Mouse (Mus musculus): ENCODE measurements around the gene Gm20388. TPM values are rescaled to one million over a fixed set of nuclear protein-coding genes. Genes with fewer than 3 reads are reported as not detected.

Gene Gm20388
- polyA plus RNA-seq, 1 experiment from 2014 or later = not detected

- 0 out of 2 replicates have a peak, but pooled peaks have one; percentile 17 for TF ChIP-seq CTCF (IDR thresholded peaks at IDR 0.05; ENCODE audit: low read depth)
Measured at GRCm38 (mm10) chr8:120486477-120487376, 576.1 kb downstream of the Gm20388 start.

GRCm38 (mm10) chr8:120487377-120487728 is 576.7 kb downstream of the Gm20388 start:
- Histone ChIP-seq H3K4me2 (replicated peaks; ENCODE audit: low read depth) (peak overlapping the region; percentile 91), H3K27ac (ENCODE audit: low read depth, low read length) (peak overlapping the region; percentile 95), H3K4me1 (replicated peaks; ENCODE audit: control insufficient read depth, insufficient read depth, low read length) (peaks cover 6% of the 10 kb centered on the region; the same call in 1 of the 2 replicates), H3K9ac (ENCODE audit: low read depth, low read length) (peak overlapping the region; percentile 64), H3K27me3 (replicated peaks; ENCODE audit: control insufficient read depth, insufficient read depth, low read length) (no peaks in the 10 kb centered on the region), H3K36me3 (ENCODE audit: control insufficient read depth, insufficient read depth) (no peaks in the 10 kb centered on the region), H3K9me3 (ENCODE audit: control insufficient read depth) (no peaks in the 10 kb centered on the region), H3K4me3 (ENCODE audit: low read depth, low read length) (peak overlapping the region; percentile 74)
- WGBS = under 1% methylated on average over 34 of the region's 34 CpGs
- TF ChIP-seq CTCF (IDR thresholded peaks at IDR 0.05; ENCODE audit: low read depth) = no peak
- no peak for ATAC-seq

More at GRCm38 (mm10) chr8:120486477-120487376, 576.1 kb downstream of the Gm20388 start:
- H3K4me3 ChIP-seq (ENCODE audit: low read depth, low read length) = peak overlapping the region; percentile 74
- WGBS = 16% methylated on average over 50 of the region's 50 CpGs
- ATAC-seq = no peak
- H3K4me2 ChIP-seq (replicated peaks; ENCODE audit: low read depth) = peak overlapping the region; percentile 91
- no peaks in the 10 kb centered on the region for H3K36me3 ChIP-seq (ENCODE audit: control insufficient read depth, insufficient read depth)
- H3K9me3 ChIP-seq (ENCODE audit: control insufficient read depth) = no peaks in the 10 kb centered on the region
- H3K27ac ChIP-seq (ENCODE audit: low read depth, low read length) = peak overlapping the region; percentile 95
- H3K4me1 ChIP-seq (replicated peaks; ENCODE audit: control insufficient read depth, insufficient read depth, low read length) = peaks cover 6% of the 10 kb centered on the region; the same call in 1 of the 2 replicates
- H3K27me3 ChIP-seq (replicated peaks; ENCODE audit: control insufficient read depth, insufficient read depth, low read length) = no peaks in the 10 kb centered on the region
- H3K9ac ChIP-seq (ENCODE audit: low read depth, low read length) = peak overlapping the region; percentile 64

GRCm38 (mm10) chr8:120487729-120488510 is 577.3 kb downstream of the Gm20388 start:
- H3K9ac ChIP-seq (ENCODE audit: low read depth, low read length) = peak overlapping the region; percentile 64
- H3K27ac ChIP-seq (ENCODE audit: low read depth, low read length) = peak overlapping the region; percentile 95
- no peaks in the 10 kb centered on the region for H3K27me3 ChIP-seq (replicated peaks; ENCODE audit: control insufficient read depth, insufficient read depth, low read length)
- ATAC-seq = no peak
- no peaks in the 10 kb centered on the region for H3K9me3 ChIP-seq (ENCODE audit: control insufficient read depth)
- peak overlapping the region; percentile 91 for H3K4me2 ChIP-seq (replicated peaks; ENCODE audit: low read depth)
- H3K4me1 ChIP-seq (replicated peaks; ENCODE audit: control insufficient read depth, insufficient read depth, low read length) = peaks cover 11% of the 10 kb centered on the region; the same call in 1 of the 2 replicates
- peak overlapping the region; percentile 74 for H3K4me3 ChIP-seq (ENCODE audit: low read depth, low read length)
- under 1% methylated on average over 53 of the region's 55 CpGs for WGBS
- no peaks in the 10 kb centered on the region for H3K36me3 ChIP-seq (ENCODE audit: control insufficient read depth, insufficient read depth)
- 0 out of 2 replicates have a peak, but pooled peaks have one; percentile 5 for TF ChIP-seq CTCF (IDR thresholded peaks at IDR 0.05; ENCODE audit: low read depth)

GRCm38 (mm10) chr8:120488636-120489131 is 578.0 kb downstream of the Gm20388 start:
- H3K4me2 ChIP-seq (replicated peaks; ENCODE audit: low read depth) = peak overlapping the region; percentile 91
- no peak for TF ChIP-seq CTCF (IDR thresholded peaks at IDR 0.05; ENCODE audit: low read depth)
- no peaks in the 10 kb centered on the region for H3K36me3 ChIP-seq (ENCODE audit: control insufficient read depth, insufficient read depth)
- no peaks in the 10 kb centered on the region for H3K27me3 ChIP-seq (replicated peaks; ENCODE audit: control insufficient read depth, insufficient read depth, low read length)
- under 1% methylated on average over 25 of the region's 25 CpGs for WGBS
- H3K9ac ChIP-seq (ENCODE audit: low read depth, low read length) = peak overlapping the region; percentile 85
- no peak for ATAC-seq
- H3K4me3 ChIP-seq (ENCODE audit: low read depth, low read length) = peak overlapping the region; percentile 74
- peaks cover 19% of the 10 kb centered on the region for H3K4me1 ChIP-seq (replicated peaks; ENCODE audit: control insufficient read depth, insufficient read depth, low read length)
- peak overlapping the region; percentile 95 for H3K27ac ChIP-seq (ENCODE audit: low read depth, low read length)
- no peaks in the 10 kb centered on the region for H3K9me3 ChIP-seq (ENCODE audit: control insufficient read depth)

GRCm38 (mm10) chr8:120489142-120489754 is 578.6 kb downstream of the Gm20388 start:
- no peaks in the 10 kb centered on the region for H3K9me3 ChIP-seq (ENCODE audit: control insufficient read depth)
- peaks cover 23% of the 10 kb centered on the region for H3K4me1 ChIP-seq (replicated peaks; ENCODE audit: control insufficient read depth, insufficient read depth, low read length)
- no peak for ATAC-seq
- no peak; the same call in 1 of the 2 replicates for TF ChIP-seq CTCF (IDR thresholded peaks at IDR 0.05; ENCODE audit: low read depth)
- H3K27ac ChIP-seq (ENCODE audit: low read depth, low read length) = peak overlapping the region; percentile 95
- H3K27me3 ChIP-seq (replicated peaks; ENCODE audit: control insufficient read depth, insufficient read depth, low read length) = no peaks in the 10 kb centered on the region
- WGBS = under 1% methylated on average over 72 of the region's 73 CpGs
- peak overlapping the region; percentile 91 for H3K4me2 ChIP-seq (replicated peaks; ENCODE audit: low read depth)
- H3K36me3 ChIP-seq (ENCODE audit: control insufficient read depth, insufficient read depth) = no peaks in the 10 kb centered on the region
- H3K9ac ChIP-seq (ENCODE audit: low read depth, low read length) = peak overlapping the region; percentile 85
- H3K4me3 ChIP-seq (ENCODE audit: low read depth, low read length) = peak overlapping the region; percentile 74
